Mouse (Mus musculus): Measurements from ENCODE around the gene C1qtnf5. TPM values are rescaled to one million over a fixed set of nuclear protein-coding genes. Genes with fewer than 3 reads are reported as not detected.

The C1qtnf5 gene
- polyA plus RNA-seq, 1 experiment from 2014 or later, result 4.8 TPM

DNA sequence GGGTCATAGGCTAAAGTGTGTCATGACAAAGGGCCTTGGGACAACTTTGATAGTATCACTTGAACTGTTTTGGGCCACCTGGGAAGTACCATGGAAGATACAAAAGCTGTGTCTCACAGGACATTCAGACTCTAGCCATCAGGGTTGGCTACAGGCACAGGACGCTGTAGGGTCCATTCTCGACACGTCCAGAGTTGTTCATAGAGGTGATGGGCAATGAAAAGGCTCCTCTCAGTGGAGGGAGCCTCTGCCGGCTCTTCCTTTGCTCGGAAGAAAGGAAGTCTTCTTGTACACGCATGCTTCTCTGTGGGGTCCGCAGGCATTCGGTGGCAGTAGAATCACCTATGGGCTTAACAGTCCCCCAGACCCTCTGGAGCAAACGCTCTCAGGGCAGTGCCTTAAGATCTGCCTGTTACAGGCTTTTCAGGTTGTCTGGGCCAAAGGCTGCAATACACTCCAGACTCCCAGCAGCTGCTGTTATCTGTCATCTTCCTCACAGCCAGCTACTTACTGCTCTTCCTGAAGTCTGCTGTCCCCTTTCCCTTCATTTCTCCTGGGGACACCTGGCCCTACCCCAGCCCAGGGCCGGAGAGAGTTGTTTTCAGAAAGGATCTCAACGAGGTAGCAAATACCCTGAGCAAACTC is 29.7 kb upstream of the C1qtnf5 start:
- H3K9ac ChIP-seq (ENCODE audit: low read depth, low read length), result no peak overlapping the region
- peaks cover 13% of the 10 kb centered on the region for H3K4me1 ChIP-seq (ENCODE audit: control insufficient read depth, insufficient read depth, low read length)
- H3K27ac ChIP-seq (replicated peaks; ENCODE audit: low read depth, low read length), result no peak overlapping the region
- WGBS, result 80% methylated on average over 11 of the region's 11 CpGs
- H3K36me3 ChIP-seq (ENCODE audit: control insufficient read depth, insufficient read depth, low read length), result no peaks in the 10 kb centered on the region
- H3K27me3 ChIP-seq (replicated peaks; ENCODE audit: control insufficient read depth, insufficient read depth, low read length), result no peaks in the 10 kb centered on the region
- no peak overlapping the region for H3K4me3 ChIP-seq (ENCODE audit: low read depth, low read length)
- ATAC-seq (ENCODE audit: low read depth), result no peak
- no peaks in the 10 kb centered on the region for H3K9me3 ChIP-seq (ENCODE audit: control insufficient read depth, low read length)
- no peak overlapping the region for H3K4me2 ChIP-seq (ENCODE audit: low read depth, low read length)
- no peak for DNase-seq (ENCODE audit: low spot score)

DNA sequence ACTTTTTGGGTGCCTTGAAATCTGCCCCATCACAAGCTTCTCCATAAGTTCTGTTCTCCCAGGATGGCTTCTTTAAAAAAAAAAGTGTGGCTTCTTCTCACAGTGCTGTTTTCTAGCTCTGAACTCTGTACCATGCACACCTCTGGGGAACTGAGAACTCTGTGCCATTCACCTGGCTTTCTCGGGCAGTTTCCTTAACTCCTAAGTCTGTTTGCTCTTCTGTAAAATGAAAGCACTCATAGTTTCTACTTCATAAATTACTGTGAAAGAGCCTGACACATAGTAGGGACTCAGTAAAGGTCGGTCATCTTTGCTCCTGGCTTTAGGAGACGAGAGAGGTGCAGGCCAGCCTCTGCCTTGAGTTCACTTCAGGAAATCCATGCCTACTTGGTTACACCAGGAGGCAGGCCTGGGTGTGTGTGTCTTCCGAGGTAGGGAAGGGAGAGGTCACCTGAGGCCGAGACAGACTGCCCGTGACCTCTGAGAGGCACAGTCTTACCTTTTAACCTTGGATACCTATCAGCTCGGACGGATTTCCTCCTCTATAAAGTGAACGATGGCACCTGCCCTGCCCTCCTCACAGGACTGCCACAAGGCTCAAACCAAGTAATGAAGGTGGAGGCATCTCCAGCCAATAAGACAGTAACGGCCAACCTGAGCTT is 28.8 kb upstream of the C1qtnf5 start:
- Histone ChIP-seq H3K4me3 (ENCODE audit: low read depth, low read length) (no peak overlapping the region), H3K9me3 (ENCODE audit: control insufficient read depth, low read length) (no peaks in the 10 kb centered on the region), H3K27me3 (replicated peaks; ENCODE audit: control insufficient read depth, insufficient read depth, low read length) (peaks cover 9% of the 10 kb centered on the region; the same call in 1 of the 2 replicates), H3K36me3 (ENCODE audit: control insufficient read depth, insufficient read depth, low read length) (no peaks in the 10 kb centered on the region), H3K4me2 (ENCODE audit: low read depth, low read length) (no peak overlapping the region), H3K4me1 (ENCODE audit: control insufficient read depth, insufficient read depth, low read length) (peaks cover 10% of the 10 kb centered on the region), H3K9ac (ENCODE audit: low read depth, low read length) (no peak overlapping the region), H3K27ac (replicated peaks; ENCODE audit: low read depth, low read length) (no peak overlapping the region)
- no peak for ATAC-seq (ENCODE audit: low read depth)
- 74% methylated on average over 10 of the region's 10 CpGs for WGBS
- DNase-seq (ENCODE audit: low spot score), result no peak

DNA sequence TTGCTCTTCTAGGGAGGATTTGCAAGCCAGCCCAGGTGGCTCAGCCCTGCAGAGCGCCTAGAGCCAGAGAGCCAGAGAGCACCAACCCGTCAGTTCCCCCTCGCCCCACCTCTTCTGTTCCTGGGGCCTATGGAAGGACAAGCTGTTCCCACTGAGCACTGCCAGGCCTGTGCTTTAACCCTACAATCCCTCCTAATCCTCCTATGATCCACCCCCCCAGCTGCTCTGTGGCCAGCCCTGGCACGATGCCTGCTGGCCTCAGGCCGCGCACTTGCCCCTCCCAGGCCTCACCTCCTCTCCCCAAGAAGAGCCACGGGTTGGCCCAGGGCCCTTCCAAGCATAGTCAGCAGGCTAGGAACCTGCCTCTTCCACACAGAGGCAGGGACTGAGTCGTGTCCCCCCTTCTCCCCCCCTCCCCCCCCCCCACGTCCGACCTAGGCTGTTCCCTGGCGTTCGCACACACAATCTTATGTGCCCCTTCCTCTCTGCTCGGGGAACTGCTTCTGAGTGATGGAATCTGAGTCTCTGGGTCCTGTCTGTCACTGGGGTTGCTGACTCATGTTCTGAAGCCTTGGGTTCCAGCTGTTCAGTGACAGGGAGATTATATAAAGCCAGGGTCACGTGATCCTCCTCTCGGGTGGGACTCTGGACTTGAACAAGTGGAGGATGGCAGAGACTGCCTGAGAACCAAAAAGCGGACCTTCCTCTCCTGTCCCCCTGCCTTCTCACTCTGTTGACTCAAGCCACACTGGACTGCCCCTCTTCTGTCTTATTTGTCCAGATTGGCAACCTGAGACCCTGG is 27.9 kb upstream of the C1qtnf5 start:
- Histone ChIP-seq H3K9me3 (ENCODE audit: control insufficient read depth, low read length) (no peaks in the 10 kb centered on the region), H3K4me1 (ENCODE audit: control insufficient read depth, insufficient read depth, low read length) (peaks cover 17% of the 10 kb centered on the region), H3K27ac (replicated peaks; ENCODE audit: low read depth, low read length) (no peak overlapping the region; the same call in 1 of the 2 replicates), H3K4me3 (ENCODE audit: low read depth, low read length) (no peak overlapping the region), H3K27me3 (replicated peaks; ENCODE audit: control insufficient read depth, insufficient read depth, low read length) (peaks cover 11% of the 10 kb centered on the region; the same call in 1 of the 2 replicates), H3K4me2 (ENCODE audit: low read depth, low read length) (peak overlapping the region; percentile 12; the same call in 1 of the 2 replicates), H3K9ac (ENCODE audit: low read depth, low read length) (0 out of 2 replicates have a peak overlapping the region, but pooled peaks have one; percentile 38), H3K36me3 (ENCODE audit: control insufficient read depth, insufficient read depth, low read length) (no peaks in the 10 kb centered on the region)
- WGBS, result 28% methylated on average over 14 of the region's 16 CpGs
- peak; percentile 90 for ATAC-seq (ENCODE audit: low read depth)
- peak; percentile 88 for DNase-seq (ENCODE audit: low spot score)

DNA sequence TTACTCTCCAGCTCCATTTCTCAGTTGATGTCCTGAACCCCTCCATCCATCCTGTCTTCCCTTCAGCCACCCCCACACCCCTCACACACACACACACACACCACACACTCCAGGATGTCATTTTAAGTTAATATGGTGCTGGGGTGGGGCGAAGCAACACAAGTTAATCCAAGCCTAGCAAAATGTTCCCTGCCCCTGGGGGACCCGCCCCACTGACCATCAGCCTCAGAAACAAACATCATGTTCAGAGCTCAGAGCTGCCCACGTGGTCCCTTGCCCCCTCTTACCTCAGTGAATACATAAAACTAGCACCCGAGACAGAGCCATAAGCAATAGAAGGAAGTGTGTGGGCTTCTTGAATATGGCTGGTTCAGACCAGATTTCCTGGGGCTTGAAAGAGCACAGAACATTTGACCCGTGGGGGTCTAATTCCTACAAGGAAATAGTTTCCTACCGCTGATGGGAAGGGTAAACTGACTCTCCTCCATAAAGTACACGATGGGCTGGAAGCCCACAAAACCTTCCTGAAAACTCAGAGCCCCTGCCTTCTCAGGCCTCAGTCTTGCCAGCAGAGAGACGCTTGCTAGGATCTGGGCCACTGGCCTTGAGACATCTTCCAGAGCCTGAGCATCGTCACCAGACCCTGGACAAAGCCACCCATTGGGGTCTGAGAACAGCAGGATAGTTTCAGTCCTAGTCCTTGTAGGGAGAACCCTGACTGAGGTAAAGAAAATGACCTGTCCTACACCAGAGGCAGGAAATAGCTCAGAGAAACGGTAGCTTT is 26.9 kb upstream of the C1qtnf5 start:
- Histone ChIP-seq H3K9me3 (ENCODE audit: control insufficient read depth, low read length) (no peaks in the 10 kb centered on the region), H3K27me3 (replicated peaks; ENCODE audit: control insufficient read depth, insufficient read depth, low read length) (peaks cover 15% of the 10 kb centered on the region; the same call in 1 of the 2 replicates), H3K4me1 (ENCODE audit: control insufficient read depth, insufficient read depth, low read length) (peaks cover 20% of the 10 kb centered on the region), H3K27ac (replicated peaks; ENCODE audit: low read depth, low read length) (no peak overlapping the region), H3K36me3 (ENCODE audit: control insufficient read depth, insufficient read depth, low read length) (no peaks in the 10 kb centered on the region), H3K4me2 (ENCODE audit: low read depth, low read length) (no peak overlapping the region), H3K4me3 (ENCODE audit: low read depth, low read length) (no peak overlapping the region), H3K9ac (ENCODE audit: low read depth, low read length) (no peak overlapping the region)
- 63% methylated on average over 10 of the region's 10 CpGs for WGBS
- ATAC-seq (ENCODE audit: low read depth) (no peak), DNase-seq (ENCODE audit: low spot score) (no peak)

DNA sequence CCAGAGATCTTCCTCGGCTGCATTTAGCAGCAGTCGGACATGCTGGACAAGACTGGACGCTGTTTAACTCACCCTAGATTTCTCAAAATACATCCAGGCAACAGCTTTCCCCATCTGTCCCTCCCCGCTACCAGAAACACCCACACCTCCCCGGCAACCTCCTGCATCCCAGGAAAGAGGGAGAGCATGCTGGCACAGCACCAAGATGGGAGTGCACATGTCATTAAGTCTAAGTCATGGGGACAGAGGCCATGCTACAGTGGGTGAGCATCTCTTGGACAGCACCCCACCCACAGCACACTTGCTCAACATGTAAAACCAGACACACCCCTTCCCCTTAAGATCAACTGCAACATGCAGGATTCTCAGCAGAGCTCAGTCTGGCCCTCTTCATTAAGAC is 26.1 kb upstream of the C1qtnf5 start:
- Histone ChIP-seq H3K27me3 (replicated peaks; ENCODE audit: control insufficient read depth, insufficient read depth, low read length) (peaks cover 15% of the 10 kb centered on the region; the same call in 1 of the 2 replicates), H3K36me3 (ENCODE audit: control insufficient read depth, insufficient read depth, low read length) (no peaks in the 10 kb centered on the region), H3K4me1 (ENCODE audit: control insufficient read depth, insufficient read depth, low read length) (peaks cover 27% of the 10 kb centered on the region), H3K9me3 (ENCODE audit: control insufficient read depth, low read length) (no peaks in the 10 kb centered on the region), H3K9ac (ENCODE audit: low read depth, low read length) (no peak overlapping the region), H3K27ac (replicated peaks; ENCODE audit: low read depth, low read length) (no peak overlapping the region), H3K4me2 (ENCODE audit: low read depth, low read length) (0 out of 2 replicates have a peak overlapping the region, but pooled peaks have one; percentile 15), H3K4me3 (ENCODE audit: low read depth, low read length) (no peak overlapping the region)
- DNase-seq (ENCODE audit: low spot score), result no peak
- WGBS, result 79% methylated on average over 5 of the region's 5 CpGs
- no peak for ATAC-seq (ENCODE audit: low read depth)

DNA sequence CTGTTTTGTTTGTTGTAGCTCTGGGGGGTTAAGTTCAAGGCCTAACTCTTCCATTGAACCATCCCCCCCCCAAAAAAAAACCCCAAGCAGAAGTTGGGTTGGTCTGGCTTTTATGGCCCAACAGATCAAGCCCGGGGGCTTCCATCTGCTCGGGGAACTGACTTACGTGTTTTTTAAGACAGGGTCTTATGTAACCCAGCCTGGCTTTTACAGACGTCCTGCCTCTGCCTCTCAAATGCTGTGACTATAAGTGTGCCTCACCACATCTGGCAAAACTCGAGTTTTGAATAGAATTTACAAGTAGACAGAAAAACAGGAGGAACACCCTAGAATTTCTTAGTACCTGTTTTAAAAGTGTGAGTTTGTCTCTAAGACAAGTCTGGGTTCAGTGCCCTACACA is 25.5 kb upstream of the C1qtnf5 start:
- no peak overlapping the region for H3K4me3 ChIP-seq (ENCODE audit: low read depth, low read length)
- peaks cover 15% of the 10 kb centered on the region; the same call in 1 of the 2 replicates for H3K27me3 ChIP-seq (replicated peaks; ENCODE audit: control insufficient read depth, insufficient read depth, low read length)
- H3K36me3 ChIP-seq (ENCODE audit: control insufficient read depth, insufficient read depth, low read length), result no peaks in the 10 kb centered on the region
- H3K9me3 ChIP-seq (ENCODE audit: control insufficient read depth, low read length), result no peaks in the 10 kb centered on the region
- 53% methylated on average over 5 of the region's 5 CpGs for WGBS
- no peak for ATAC-seq (ENCODE audit: low read depth)
- no peak overlapping the region for H3K4me2 ChIP-seq (ENCODE audit: low read depth, low read length)
- peaks cover 28% of the 10 kb centered on the region for H3K4me1 ChIP-seq (ENCODE audit: control insufficient read depth, insufficient read depth, low read length)
- H3K9ac ChIP-seq (ENCODE audit: low read depth, low read length), result no peak overlapping the region
- no peak for DNase-seq (ENCODE audit: low spot score)
- H3K27ac ChIP-seq (replicated peaks; ENCODE audit: low read depth, low read length), result no peak overlapping the region

DNA sequence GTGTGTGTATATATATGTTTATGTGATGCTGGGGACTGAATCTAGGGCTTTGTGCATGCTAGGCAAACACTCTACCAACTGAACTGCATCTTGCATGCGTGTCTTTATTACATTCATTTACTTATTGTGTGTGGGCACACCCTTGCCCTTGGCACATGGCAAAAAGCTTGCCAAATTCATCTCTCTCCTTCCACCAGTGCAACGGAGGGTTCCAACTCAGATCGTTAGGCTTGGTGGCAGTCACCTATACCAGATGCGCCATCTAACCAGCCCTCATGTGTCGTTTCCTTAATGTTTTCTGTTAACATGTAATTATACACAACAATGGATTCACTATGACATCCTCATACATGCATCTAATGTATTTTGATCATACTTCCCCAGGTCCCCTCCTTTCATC is 24.8 kb upstream of the C1qtnf5 start:
- H3K36me3 ChIP-seq (ENCODE audit: control insufficient read depth, insufficient read depth, low read length), result no peaks in the 10 kb centered on the region
- H3K9me3 ChIP-seq (ENCODE audit: control insufficient read depth, low read length), result no peaks in the 10 kb centered on the region
- H3K4me1 ChIP-seq (ENCODE audit: control insufficient read depth, insufficient read depth, low read length), result peaks cover 29% of the 10 kb centered on the region
- no peak overlapping the region for H3K27ac ChIP-seq (replicated peaks; ENCODE audit: low read depth, low read length)
- 92% methylated on average over 5 of the region's 5 CpGs for WGBS
- no peak overlapping the region for H3K9ac ChIP-seq (ENCODE audit: low read depth, low read length)
- peaks cover 15% of the 10 kb centered on the region; the same call in 1 of the 2 replicates for H3K27me3 ChIP-seq (replicated peaks; ENCODE audit: control insufficient read depth, insufficient read depth, low read length)
- H3K4me3 ChIP-seq (ENCODE audit: low read depth, low read length), result no peak overlapping the region
- ATAC-seq (ENCODE audit: low read depth) (no peak), DNase-seq (ENCODE audit: low spot score) (no peak)
- H3K4me2 ChIP-seq (ENCODE audit: low read depth, low read length), result no peak overlapping the region
